Mouse (Mus musculus): Measurements from ENCODE around the gene Mapk12.

GRCm38 (mm10) chr15:89136461-89137155, 3.9 kb downstream of the Mapk12 start:
- no peak for TF ChIP-seq CTCF (IDR thresholded peaks at IDR 0.05; ENCODE audit: low read depth)
- TF ChIP-seq EP300 (IDR thresholded peaks at IDR 0.05; ENCODE audit: low read depth) = no peak

All from heart, postnatal 0 days (tissue).